Comparison of ENCODE assay signal across 8 mouse cellular contexts in genomic region chr15:83594513-83595363, GRCm38 (mm10). TPM values are rescaled to one million over a fixed set of nuclear protein-coding genes. Genes with fewer than 3 reads are reported as not detected.
DNase-seq lines count a peak whose midpoint lies in the region; ATAC-seq and TF ChIP-seq lines count a peak whose summit lies in the region.

TSS of gene Ttll12 (minus strand) at chr15:83595157.

- WGBS in heart, embryonic 12.5 days: under 1% methylated on average over 68 of the region's 68 CpGs
- under 1% methylated on average over 68 of the region's 68 CpGs for whole genome bisulfite sequencing in kidney, postnatal 0 days
- under 1% methylated on average over 68 of the region's 68 CpGs for WGBS in liver, embryonic 11.5 days
- WGBS in stomach, embryonic 15.5 days: under 1% methylated on average over 68 of the region's 68 CpGs

- H3K9me3 ChIP-seq in heart, embryonic 12.5 days (replicated peaks): no peaks in the 10 kb centered on the region
- no peaks in the 10 kb centered on the region for H3K9me3 ChIP-seq in kidney, postnatal 0 days (replicated peaks; ENCODE audit: low read length)
- no peaks in the 10 kb centered on the region for H3K9me3 ChIP-seq in liver, embryonic 11.5 days (ENCODE audit: control insufficient read depth, low read length)
- no peaks in the 10 kb centered on the region for H3K9me3 ChIP-seq in stomach, embryonic 15.5 days

- peak; percentile 65 for ATAC-seq in erythroid progenitor cell, adult 5-6 weeks (replicated peaks; ENCODE audit: low FRiP score, poor library complexity, severe bottlenecking)
- ATAC-seq in heart, embryonic 12.5 days (ENCODE audit: insufficient number of reproducible peaks, low FRiP score): peak; percentile 88
- peak; percentile 90 for ATAC-seq in kidney, postnatal 0 days (replicated peaks; ENCODE audit: low FRiP score, low read depth)
- peak; percentile 67 for ATAC-seq in liver, embryonic 11.5 days (replicated peaks; ENCODE audit: low FRiP score)
- peak; percentile 87 for ATAC-seq in stomach, embryonic 15.5 days (ENCODE audit: insufficient read depth, low FRiP score, low read depth)

- H3K27me3 ChIP-seq in heart, embryonic 12.5 days (replicated peaks): no peaks in the 10 kb centered on the region
- no peaks in the 10 kb centered on the region for H3K27me3 ChIP-seq in kidney, postnatal 0 days (ENCODE audit: insufficient read depth, low read length)
- H3K27me3 ChIP-seq in liver, embryonic 11.5 days (replicated peaks; ENCODE audit: control insufficient read depth, insufficient read depth, low read length): no peaks in the 10 kb centered on the region
- no peaks in the 10 kb centered on the region for H3K27me3 ChIP-seq in stomach, embryonic 15.5 days (replicated peaks)

- H3K36me3 ChIP-seq in heart, embryonic 12.5 days: 0 out of 2 replicates have a peak, but pooled peaks cover 6% of the 10 kb centered on the region
- H3K36me3 ChIP-seq in kidney, postnatal 0 days (ENCODE audit: insufficient read depth, low read length): peaks cover 4% of the 10 kb centered on the region; the same call in 1 of the 2 replicates
- H3K36me3 ChIP-seq in liver, embryonic 11.5 days (ENCODE audit: control insufficient read depth, insufficient read depth, low read length): peaks cover 9% of the 10 kb centered on the region; the same call in 1 of the 2 replicates
- no peaks in the 10 kb centered on the region for H3K36me3 ChIP-seq in stomach, embryonic 15.5 days

- peak within 1 kb of the TSS; percentile 91 for H3K4me3 ChIP-seq in heart, embryonic 12.5 days
- peak within 1 kb of the TSS; percentile 58 for H3K4me3 ChIP-seq in kidney, postnatal 0 days (replicated peaks; ENCODE audit: low read depth, low read length)
- peak within 1 kb of the TSS; percentile 90 for H3K4me3 ChIP-seq in liver, embryonic 11.5 days (ENCODE audit: low read depth, low read length)
- peak within 1 kb of the TSS; percentile 87 for H3K4me3 ChIP-seq in stomach, embryonic 15.5 days (replicated peaks)

- peak; percentile 12; the same call in 1 of the 2 replicates for TF ChIP-seq CTCF in kidney, postnatal 0 days (IDR thresholded peaks at IDR 0.05; ENCODE audit: low read depth)

- H3K27ac ChIP-seq in heart, embryonic 12.5 days (ENCODE audit: poor library complexity, severe bottlenecking): peak within 1 kb of the TSS; percentile 65
- H3K27ac ChIP-seq in kidney, postnatal 0 days: no peak within 1 kb of the TSS
- peak within 1 kb of the TSS; percentile 93 for H3K27ac ChIP-seq in liver, embryonic 11.5 days (ENCODE audit: low read depth, low read length)
- H3K27ac ChIP-seq in stomach, embryonic 15.5 days: peak within 1 kb of the TSS; percentile 77

- H3K4me2 ChIP-seq in heart, embryonic 12.5 days: peak within 1 kb of the TSS; percentile 91
- H3K4me2 ChIP-seq in kidney, postnatal 0 days (ENCODE audit: low read length): peak within 1 kb of the TSS; percentile 57
- H3K4me2 ChIP-seq in liver, embryonic 11.5 days: peak within 1 kb of the TSS; percentile 93
- H3K4me2 ChIP-seq in stomach, embryonic 15.5 days: peak within 1 kb of the TSS; percentile 88

- peak within 1 kb of the TSS; percentile 91 for H3K9ac ChIP-seq in heart, embryonic 12.5 days
- H3K9ac ChIP-seq in kidney, postnatal 0 days (ENCODE audit: low read depth, low read length): peak within 1 kb of the TSS; percentile 63
- H3K9ac ChIP-seq in liver, embryonic 11.5 days (ENCODE audit: low read depth, low read length): peak within 1 kb of the TSS; percentile 92
- H3K9ac ChIP-seq in stomach, embryonic 15.5 days: peak within 1 kb of the TSS; percentile 83

- peaks cover 40% of the 10 kb centered on the region for H3K4me1 ChIP-seq in heart, embryonic 12.5 days (replicated peaks)
- peaks cover 12% of the 10 kb centered on the region for H3K4me1 ChIP-seq in kidney, postnatal 0 days (replicated peaks; ENCODE audit: insufficient read depth, low read length)
- H3K4me1 ChIP-seq in liver, embryonic 11.5 days (replicated peaks; ENCODE audit: control insufficient read depth, insufficient read depth, low read length): peaks cover 40% of the 10 kb centered on the region
- peaks cover 22% of the 10 kb centered on the region for H3K4me1 ChIP-seq in stomach, embryonic 15.5 days

- peak; percentile 88 for DNase-seq in CD4-positive helper T cell, adult 2 months (ENCODE audit: low read depth, low spot score)
- DNase-seq in brain, embryonic 18.5 days (ENCODE audit: low read depth, low spot score): peak; percentile 95
- peak; percentile 98 for DNase-seq in kidney, postnatal 0 days (ENCODE audit: low spot score)
- peak; percentile 90 for DNase-seq in liver, embryonic 11.5 days (ENCODE audit: low spot score)
- peak; percentile 84 for DNase-seq in naive thymus-derived CD4-positive, alpha-beta T cell, adult 2 months (ENCODE audit: low read depth)

RNA-seq across cellular contexts. Expression of gene Ttll12, which starts in this region (rescaled TPM):
- total RNA-seq in erythroid progenitor cell, adult 5-6 weeks (2015; ENCODE audit: low replicate concordance): 48.6 and 55.5 TPM in 2 replicates
- 42.6 and 47.1 TPM in 2 replicates for total RNA-seq in erythroid progenitor cell, adult 5-6 weeks (2017; ENCODE audit: low replicate concordance)
- polyA plus RNA-seq in heart, embryonic 12.5 days (2016; fragmentation: Nextera tagmentation; extraction: Ambion mirVana): 29.2 and 29.3 TPM in 2 replicates
- polyA plus RNA-seq in kidney, postnatal 0 days (2015; fragmentation: Nextera tagmentation; extraction: Ambion mirVana): 22.4 and 25.1 TPM in 2 replicates
- 81.4 and 87.1 TPM in 2 replicates for polyA plus RNA-seq in liver, embryonic 11.5 days (2014; fragmentation: Nextera tagmentation; extraction: Ambion mirVana)
- 30.6 and 33.6 TPM in 2 replicates for polyA plus RNA-seq in stomach, embryonic 15.5 days (2015; fragmentation: Nextera tagmentation; extraction: Ambion mirVana)
